ENCODE assay signal across 7 mouse cellular contexts in genomic region chr14:13960482-13961325, GRCm38 (mm10). TPM values are rescaled to one million over a fixed set of nuclear protein-coding genes. Genes with fewer than 3 reads are reported as not detected.
DNase-seq lines count a peak whose midpoint lies in the region; ATAC-seq and TF ChIP-seq lines count a peak whose summit lies in the region.

No protein-coding gene starts in this region.

- DNase-seq in adrenal gland, adult 18-20 months (ENCODE audit: low spot score in 2 of 2) = peak; percentile 67 to 72
- DNase-seq in embryo, embryonic 10.5 days (ENCODE audit: low spot score) = peak; percentile 71
- peak; percentile 59 for DNase-seq in gastrocnemius, postnatal 25 days
- peak; percentile 83 for DNase-seq in intestine, embryonic 14.5 days (ENCODE audit: low spot score)
- DNase-seq in limb, embryonic 10.5 days (ENCODE audit: low spot score) = peak; percentile 79
- DNase-seq in midbrain, embryonic 11.5 days (ENCODE audit: low spot score, missing footprints) = peak; percentile 97

- no peak for TF ChIP-seq POLR2A in small intestine, adult 2 months (IDR thresholded peaks at IDR 0.05; ENCODE audit: low read depth, low read length)

- peak overlapping the region; percentile 98 for H3K9ac ChIP-seq in intestine, embryonic 14.5 days (ENCODE audit: low read length)
- H3K9ac ChIP-seq in midbrain, embryonic 11.5 days (ENCODE audit: low read length) = peak overlapping the region; percentile 98

- H3K36me3 ChIP-seq in intestine, embryonic 14.5 days (ENCODE audit: control insufficient read depth, insufficient read depth, low read length) = peaks cover 8% of the 10 kb centered on the region; the same call in 1 of the 2 replicates
- H3K36me3 ChIP-seq in limb, embryonic 10.5 days = peaks cover 15% of the 10 kb centered on the region
- no peaks in the 10 kb centered on the region for H3K36me3 ChIP-seq in midbrain, embryonic 11.5 days (ENCODE audit: control insufficient read depth, insufficient read depth, low read length)
- no peaks in the 10 kb centered on the region for H3K36me3 ChIP-seq in small intestine, adult 2 months (ENCODE audit: control insufficient read depth, insufficient read depth, low read length)

- H3K4me2 ChIP-seq in intestine, embryonic 14.5 days (ENCODE audit: low read length) = peak overlapping the region; percentile 56
- H3K4me2 ChIP-seq in midbrain, embryonic 11.5 days = peak overlapping the region; percentile 52

- peak; percentile 83 for ATAC-seq in intestine, embryonic 14.5 days (replicated peaks; ENCODE audit: low FRiP score, low TSS enrichment, low read depth)
- peak; percentile 92 for ATAC-seq in midbrain, embryonic 11.5 days (ENCODE audit: low FRiP score)

- under 1% methylated on average over 64 of the region's 75 CpGs for WGBS in intestine, embryonic 14.5 days
- under 1% methylated on average over 74 of the region's 75 CpGs for WGBS in limb, embryonic 10.5 days
- under 1% methylated on average over 44 of the region's 75 CpGs for WGBS in midbrain, embryonic 11.5 days
- under 1% methylated on average over 70 of the region's 75 CpGs for WGBS in small intestine, adult 2 months

- peak overlapping the region; percentile 93 for H3K27ac ChIP-seq in intestine, embryonic 14.5 days (ENCODE audit: low read depth)
- peak overlapping the region; percentile 100 for H3K27ac ChIP-seq in limb, embryonic 10.5 days
- peak overlapping the region; percentile 83 for H3K27ac ChIP-seq in midbrain, embryonic 11.5 days (ENCODE audit: low read depth, low read length)
- H3K27ac ChIP-seq in small intestine, adult 2 months (ENCODE audit: insufficient read depth, low read depth, low read length) = peak overlapping the region; percentile 73

- peak overlapping the region; percentile 93 for H3K4me3 ChIP-seq in intestine, embryonic 14.5 days (ENCODE audit: low read depth, low read length)
- peak overlapping the region; percentile 94 for H3K4me3 ChIP-seq in limb, embryonic 10.5 days
- peak overlapping the region; percentile 87 for H3K4me3 ChIP-seq in midbrain, embryonic 11.5 days (ENCODE audit: low read depth, low read length)
- peak overlapping the region; percentile 68 for H3K4me3 ChIP-seq in small intestine, adult 2 months (ENCODE audit: low read depth, low read length)

- no peak for TF ChIP-seq CTCF in small intestine, adult 2 months (IDR thresholded peaks at IDR 0.05; ENCODE audit: extremely low read depth, insufficient read length, insufficient replicate concordance, low read depth, low read length)

- no peaks in the 10 kb centered on the region for H3K27me3 ChIP-seq in intestine, embryonic 14.5 days (replicated peaks; ENCODE audit: control insufficient read depth, insufficient read depth, low read length)
- H3K27me3 ChIP-seq in limb, embryonic 10.5 days (ENCODE audit: low read depth, poor library complexity, severe bottlenecking) = no peaks in the 10 kb centered on the region
- H3K27me3 ChIP-seq in midbrain, embryonic 11.5 days (ENCODE audit: control insufficient read depth, insufficient read depth, low read length) = no peaks in the 10 kb centered on the region
- no peaks in the 10 kb centered on the region for H3K27me3 ChIP-seq in small intestine, adult 2 months (ENCODE audit: control insufficient read depth, insufficient read depth, low read length)

- H3K9me3 ChIP-seq in intestine, embryonic 14.5 days (ENCODE audit: control insufficient read depth, low read length) = no peaks in the 10 kb centered on the region
- H3K9me3 ChIP-seq in limb, embryonic 10.5 days (replicated peaks) = no peaks in the 10 kb centered on the region
- H3K9me3 ChIP-seq in midbrain, embryonic 11.5 days (ENCODE audit: control insufficient read depth, low read length) = no peaks in the 10 kb centered on the region

- H3K4me1 ChIP-seq in intestine, embryonic 14.5 days (replicated peaks; ENCODE audit: control insufficient read depth, insufficient read depth, low read length) = peaks cover 5% of the 10 kb centered on the region
- peaks cover 15% of the 10 kb centered on the region for H3K4me1 ChIP-seq in limb, embryonic 10.5 days
- peaks cover 9% of the 10 kb centered on the region; the same call in 1 of the 2 replicates for H3K4me1 ChIP-seq in midbrain, embryonic 11.5 days (ENCODE audit: control insufficient read depth, insufficient read depth, low read length)
- peaks cover 10% of the 10 kb centered on the region; the same call in 1 of the 2 replicates for H3K4me1 ChIP-seq in small intestine, adult 2 months (ENCODE audit: control insufficient read depth, insufficient read depth, insufficient read length, low read length)

RNA-seq across cellular contexts. Expression of gene Atxn7, which starts 0.5 kb away (rescaled TPM):
- total RNA-seq in adrenal gland, adult 18-20 months (2021) = 10 to 100 TPM; 24.0 to 31.2 TPM
- 10 to 100 TPM; 14.0 to 17.0 TPM for total RNA-seq in gastrocnemius, postnatal 25 days (2021)
- 5.9 and 6.6 TPM in 2 replicates for polyA plus RNA-seq in intestine, embryonic 14.5 days (2014; fragmentation: Nextera tagmentation; extraction: Ambion mirVana)
- polyA plus RNA-seq in limb, embryonic 10.5 days (2016; fragmentation: Nextera tagmentation; extraction: Ambion mirVana) = 2.6 and 3.0 TPM in 2 replicates
- polyA plus RNA-seq in midbrain, embryonic 11.5 days (2014; fragmentation: Nextera tagmentation; extraction: Ambion mirVana) = 5.2 and 5.7 TPM in 2 replicates
- polyA plus RNA-seq in small intestine, adult 2 months (2012; rRNA removed) = 11.9 and 30.8 TPM in 2 replicates

RNA-seq across cellular contexts. Expression of gene Thoc7, which starts 0.9 kb away (rescaled TPM):
- total RNA-seq in adrenal gland, adult 18-20 months (2021) = 10 to 100 TPM; 84.2 to 91.5 TPM
- 100 to 1,000 TPM; 119 to 124 TPM for total RNA-seq in gastrocnemius, postnatal 25 days (2021)
- polyA plus RNA-seq in intestine, embryonic 14.5 days (2014; fragmentation: Nextera tagmentation; extraction: Ambion mirVana) = 198 and 202 TPM in 2 replicates
- polyA plus RNA-seq in limb, embryonic 10.5 days (2016; fragmentation: Nextera tagmentation; extraction: Ambion mirVana) = 220 and 221 TPM in 2 replicates
- 268 and 279 TPM in 2 replicates for polyA plus RNA-seq in midbrain, embryonic 11.5 days (2014; fragmentation: Nextera tagmentation; extraction: Ambion mirVana)
- polyA plus RNA-seq in small intestine, adult 2 months (2012; rRNA removed) = 3.6 and 13.5 TPM in 2 replicates

RNA-seq across cellular contexts. Expression of gene Gm281, which starts 46.4 kb away (rescaled TPM):
- total RNA-seq in adrenal gland, adult 18-20 months (2021) = not detected
- total RNA-seq in gastrocnemius, postnatal 25 days (2021) = not detected
- not detected in 2 replicates for polyA plus RNA-seq in intestine, embryonic 14.5 days (2014; fragmentation: Nextera tagmentation; extraction: Ambion mirVana)
- polyA plus RNA-seq in limb, embryonic 10.5 days (2016; fragmentation: Nextera tagmentation; extraction: Ambion mirVana) = 0.10 TPM in 1 of 2 replicates, not detected in the other
- polyA plus RNA-seq in midbrain, embryonic 11.5 days (2014; fragmentation: Nextera tagmentation; extraction: Ambion mirVana) = not detected in 2 replicates
- not detected in 2 replicates for polyA plus RNA-seq in small intestine, adult 2 months (2012; rRNA removed)

Comparison
In these comparisons a context has a peak if more than half of its experiments do, and no peak if none do; other contexts are left out.
1. Peak in every context shown above with its lines: DNase-seq, ATAC-seq, H3K4me3 ChIP-seq and H3K27ac ChIP-seq.
2. RNA of gene Thoc7, which starts 0.9 kb away (polyA plus RNA-seq): 268 to 279 TPM in midbrain, embryonic 11.5 days, 220 to 221 TPM in limb, embryonic 10.5 days and 198 to 202 TPM in intestine, embryonic 14.5 days; 3.6 to 13.5 TPM in small intestine, adult 2 months; every median in the first group is over 10 times any median in the second.